Mouse (Mus musculus): ENCODE data around the gene Bricd5.

The Bricd5 gene

GRCm38 (mm10) chr17:24483495-24483894 lies 9.8 kb downstream of the Bricd5 start:
- DNase-seq (ENCODE audit: low read depth, low spot score): no peak

- DNase-seq (ENCODE audit: low read depth, low spot score): no peak
Measured at GRCm38 (mm10) chr17:24485090-24485860, 11.6 kb downstream of the Bricd5 start.

GRCm38 (mm10) chr17:24488186-24488661 lies 14.5 kb downstream of the Bricd5 start, which contains the start of gene Caskin1:
Gene Caskin1, plus strand, starts transcription at chr17:24488601.
- DNase-seq (ENCODE audit: low read depth, low spot score): no peak

- no peak for DNase-seq (ENCODE audit: low read depth, low spot score)
Measured at GRCm38 (mm10) chr17:24488662-24489264, 15.1 kb downstream of the Bricd5 start.

GRCm38 (mm10) chr17:24489265-24490030 lies 15.8 kb downstream of the Bricd5 start:
- DNase-seq (ENCODE audit: low read depth, low spot score): no peak

GRCm38 (mm10) chr17:24490399-24490798 lies 16.7 kb downstream of the Bricd5 start:
- no peak for DNase-seq (ENCODE audit: low read depth, low spot score)

- DNase-seq (ENCODE audit: low read depth, low spot score): no peak
Measured at GRCm38 (mm10) chr17:24494627-24495335, 21.1 kb downstream of the Bricd5 start.

- no peak for DNase-seq (ENCODE audit: low read depth, low spot score)
Measured at GRCm38 (mm10) chr17:24495443-24495842, 21.8 kb downstream of the Bricd5 start.

GRCm38 (mm10) chr17:24496026-24496425 lies 22.3 kb downstream of the Bricd5 start:
- no peak for DNase-seq (ENCODE audit: low read depth, low spot score)

GRCm38 (mm10) chr17:24502208-24502607 lies 28.5 kb downstream of the Bricd5 start:
- no peak for DNase-seq (ENCODE audit: low read depth, low spot score)

GRCm38 (mm10) chr17:24504085-24504484 lies 30.4 kb downstream of the Bricd5 start:
- DNase-seq (ENCODE audit: low read depth, low spot score): no peak

GRCm38 (mm10) chr17:24505286-24505955 lies 31.7 kb downstream of the Bricd5 start:
- no peak for DNase-seq (ENCODE audit: low read depth, low spot score)

- DNase-seq (ENCODE audit: low read depth, low spot score): no peak
Measured at GRCm38 (mm10) chr17:24506332-24507070, 32.8 kb downstream of the Bricd5 start.

- DNase-seq (ENCODE audit: low read depth, low spot score): no peak
Measured at GRCm38 (mm10) chr17:24507129-24507664, 33.5 kb downstream of the Bricd5 start.

- no peak for DNase-seq (ENCODE audit: low read depth, low spot score)
Measured at GRCm38 (mm10) chr17:24507806-24508460, 34.2 kb downstream of the Bricd5 start.

- DNase-seq (ENCODE audit: low read depth, low spot score): no peak
Measured at GRCm38 (mm10) chr17:24513609-24514008, 39.9 kb downstream of the Bricd5 start.

GRCm38 (mm10) chr17:24514270-24515257 lies 40.9 kb downstream of the Bricd5 start:
- DNase-seq (ENCODE audit: low read depth, low spot score): no peak

- DNase-seq (ENCODE audit: low read depth, low spot score): no peak
Measured at GRCm38 (mm10) chr17:24520450-24520849, 46.8 kb downstream of the Bricd5 start.

Data from c-Kit-negative CD71-positive TER-119-positive erythroid progenitor cells, embryonic 14.5 days (primary cell).